Comparison of ENCODE assay signal across 13 mouse cellular contexts in genomic region chr1:55351914-55352313, GRCm38 (mm10). TPM values are rescaled to one million over a fixed set of nuclear protein-coding genes. Genes with fewer than 3 reads are reported as not detected.
"Had no signal": no experiment of that assay in that cellular context is flagged by ENCODE, and none has a peak within 500 bp of the region (broad histone marks: within the 10 kb centered on the region; RNA-seq: fewer than 3 reads in every experiment).

No protein-coding gene starts in this region.

RNA-seq across cellular contexts. Expression of gene Boll, which starts 11.4 kb away (rescaled TPM):
- total RNA-seq: heart, postnatal 10 days; heart, postnatal 14 days; heart, postnatal 25 days; heart, postnatal 36 days; hindbrain, postnatal 0 days; layer of hippocampus, postnatal 10 days; left cerebral cortex, adult 18-20 months; left cerebral cortex, adult 2 months had no signal
- polyA plus RNA-seq: heart, embryonic 15.5 days; heart, postnatal 0 days; hindbrain, embryonic 13.5 days; hindbrain, embryonic 16.5 days; kidney, embryonic 15.5 days had no signal
